Mouse (Mus musculus) adrenal gland, postnatal 10 days (tissue): ENCODE data around the gene Lix1l. TPM values are rescaled to one million over a fixed set of nuclear protein-coding genes. Genes with fewer than 3 reads are reported as not detected.
"Not testable (repeated sequence)": the region's sequence is repeated elsewhere in the genome, so short reads cannot be mapped to it uniquely, and the experiment has no call there.

Experiments used
- DNase-seq: peaks from one replicate; pipeline ENCODE4 v3.0.0; 2021; ENCODE audit warnings: mixed read lengths
- total RNA-seq, 2 experiments: library from RNA; stranded (reverse); gene quantifications; 2 replicates each; pipeline ENCODE4 v1.2.3; 2021

The Lix1l gene
- total RNA-seq, 2 experiments from 2014 or later = 33.3 to 42.6 TPM

DNA sequence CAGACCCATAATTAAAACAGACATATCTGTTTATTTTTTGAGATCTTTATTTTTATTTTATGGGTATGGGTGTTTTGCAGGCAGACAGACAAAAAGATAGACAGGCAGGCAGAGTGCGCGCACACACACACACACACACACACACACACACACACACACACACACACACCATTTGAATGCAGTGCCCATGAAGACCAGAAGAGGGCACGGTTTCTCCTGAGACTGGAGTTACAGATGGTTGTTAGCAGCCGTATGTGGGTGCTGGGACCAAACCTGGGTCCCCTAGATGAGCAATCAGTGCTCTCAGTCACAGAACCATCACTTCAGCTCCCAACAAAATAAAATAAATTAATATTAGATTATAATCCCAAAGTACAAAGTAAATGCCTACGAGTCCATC is 17.6 kb upstream of the Lix1l start:
- no peak for DNase-seq

- no peak for DNase-seq
Observed at GRCm38 (mm10) chr3:96590657-96591056, 10.3 kb upstream of the Lix1l start.

- peak; percentile 41 for DNase-seq
Observed at GRCm38 (mm10) chr3:96593374-96593773, 7.6 kb upstream of the Lix1l start.

DNA sequence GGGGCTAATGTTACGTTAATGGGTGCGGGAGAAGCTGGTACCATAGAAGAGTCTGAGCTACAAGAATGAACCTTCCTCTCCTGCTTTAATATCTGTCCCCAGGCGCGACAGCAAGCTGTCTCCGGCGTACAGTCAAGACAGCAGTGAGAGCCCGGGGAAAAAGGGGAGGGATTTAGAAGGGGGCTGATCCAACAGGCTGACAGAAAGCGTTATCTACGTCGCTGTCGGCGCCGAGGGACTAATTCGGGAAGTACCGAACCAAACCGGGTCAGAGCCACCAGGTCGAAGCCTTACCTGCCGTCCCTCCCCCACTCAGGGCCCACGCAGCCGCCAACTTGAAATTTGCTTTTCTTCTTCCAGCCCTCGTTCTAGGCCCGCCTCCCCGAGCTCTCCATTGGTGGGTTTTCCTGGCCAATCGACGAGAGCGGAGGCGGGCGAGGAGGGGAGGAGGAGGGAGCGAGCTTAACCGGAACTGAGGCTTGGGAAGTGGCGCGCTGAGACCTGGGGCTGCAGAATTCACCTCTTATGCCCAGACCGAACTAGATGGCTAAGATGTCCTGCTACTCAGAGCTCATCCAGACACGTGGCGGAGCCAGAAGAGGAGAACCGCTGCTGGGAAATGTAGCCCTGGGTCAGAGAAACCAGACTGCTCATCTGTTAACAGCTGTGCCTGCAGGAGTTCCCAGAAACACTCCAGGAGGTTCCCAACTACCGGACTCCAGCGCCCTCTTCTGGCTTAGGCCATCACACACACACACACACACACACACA is 7.0 kb upstream of the Lix1l start, which contains the start of gene Polr3gl:
TSS of gene Polr3gl (minus strand) at position 392 of the 771 bp plus-strand sequence.
- DNase-seq = peak; percentile 95

GRCm38 (mm10) chr3:96594851-96595250 is 6.1 kb upstream of the Lix1l start:
- DNase-seq = no peak

GRCm38 (mm10) chr3:96595661-96596060 is 5.3 kb upstream of the Lix1l start:
- DNase-seq = no peak

GRCm38 (mm10) chr3:96596228-96596707 is 4.7 kb upstream of the Lix1l start, which contains the start of gene Ankrd34a:
Ankrd34a (plus strand) TSS chr3:96596636.
- peak; percentile 69 for DNase-seq

GRCm38 (mm10) chr3:96596855-96597254 is 4.1 kb upstream of the Lix1l start:
- no peak for DNase-seq

DNA sequence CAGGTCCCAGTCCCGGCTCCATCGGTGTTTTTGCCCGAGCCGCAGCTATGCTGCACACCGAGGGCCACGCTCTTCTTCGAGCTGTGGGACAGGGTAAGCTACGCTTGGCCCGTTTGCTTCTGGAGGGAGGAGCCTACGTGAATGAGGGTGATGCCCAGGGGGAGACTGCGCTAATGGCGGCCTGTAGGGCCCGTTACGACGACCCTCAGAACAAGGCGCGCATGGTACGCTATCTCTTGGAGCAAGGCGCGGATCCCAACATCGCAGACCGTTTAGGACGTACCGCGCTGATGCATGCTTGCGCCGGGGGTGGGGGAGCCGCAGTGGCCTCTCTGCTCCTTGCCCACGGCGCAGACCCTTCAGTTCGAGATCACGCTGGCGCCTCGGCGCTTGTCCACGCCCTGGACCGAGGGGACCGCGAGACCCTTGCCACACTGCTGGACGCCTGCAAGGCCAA is 3.5 kb upstream of the Lix1l start:
- DNase-seq = peak; percentile 38

DNA sequence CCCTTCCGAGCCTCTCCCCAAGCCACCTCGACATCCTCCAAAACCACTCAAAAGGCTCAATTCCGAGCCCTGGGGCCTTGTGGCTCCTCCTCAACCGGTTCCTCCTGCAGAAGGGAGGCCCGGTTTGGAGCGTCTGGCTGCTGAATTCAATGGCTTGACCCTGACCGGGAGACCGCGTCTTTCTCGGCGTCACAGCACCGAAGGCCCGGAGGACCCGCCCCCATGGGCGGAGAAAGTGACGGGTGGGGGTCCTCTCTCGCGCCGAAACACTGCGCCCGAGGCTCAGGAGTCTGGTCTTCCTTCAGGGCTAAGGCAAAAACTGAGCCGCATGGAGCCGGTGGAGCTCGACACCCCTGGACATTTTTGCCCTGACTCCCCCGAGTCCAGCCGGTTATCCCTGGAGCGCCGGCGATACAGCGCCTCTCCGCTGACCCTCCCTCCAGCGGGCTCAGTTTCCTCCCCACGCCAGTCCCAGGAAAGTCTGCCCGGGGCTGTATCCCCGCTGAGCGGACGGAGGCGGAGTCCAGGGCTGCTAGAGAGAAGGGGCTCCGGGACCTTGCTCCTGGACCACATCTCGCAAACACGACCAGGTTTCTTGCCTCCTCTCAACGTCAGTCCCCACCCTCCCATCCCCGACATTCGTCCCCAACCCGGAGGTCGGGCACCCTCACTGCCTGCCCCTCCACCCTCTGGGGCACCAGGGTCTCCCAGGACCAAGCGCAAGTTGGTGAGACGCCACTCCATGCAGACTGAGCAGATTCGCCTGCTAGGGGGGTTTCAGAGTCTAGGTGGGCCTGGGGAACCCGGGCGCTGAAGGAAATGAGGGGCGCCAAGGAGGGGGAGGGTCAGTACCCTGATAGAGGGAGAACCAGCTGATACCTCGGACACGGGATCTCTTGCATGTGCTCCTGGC is 2.5 kb upstream of the Lix1l start:
- DNase-seq = peak; percentile 85

DNA sequence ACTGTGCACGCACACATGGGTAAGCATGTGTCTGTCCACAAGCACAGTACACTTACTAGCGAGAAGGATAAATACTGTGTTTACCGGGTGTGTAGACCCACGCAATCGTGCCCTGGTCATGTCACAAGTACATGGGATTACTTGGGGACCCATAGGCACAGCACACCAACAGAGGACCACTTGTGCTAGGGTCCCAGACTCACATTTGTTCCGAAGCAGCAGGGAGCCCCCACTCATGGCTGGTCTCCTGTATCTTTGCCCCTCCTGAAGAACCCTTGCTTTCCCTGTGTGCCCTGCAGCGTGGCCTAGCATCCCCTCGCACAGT is 1.9 kb upstream of the Lix1l start:
- no peak for DNase-seq

DNA sequence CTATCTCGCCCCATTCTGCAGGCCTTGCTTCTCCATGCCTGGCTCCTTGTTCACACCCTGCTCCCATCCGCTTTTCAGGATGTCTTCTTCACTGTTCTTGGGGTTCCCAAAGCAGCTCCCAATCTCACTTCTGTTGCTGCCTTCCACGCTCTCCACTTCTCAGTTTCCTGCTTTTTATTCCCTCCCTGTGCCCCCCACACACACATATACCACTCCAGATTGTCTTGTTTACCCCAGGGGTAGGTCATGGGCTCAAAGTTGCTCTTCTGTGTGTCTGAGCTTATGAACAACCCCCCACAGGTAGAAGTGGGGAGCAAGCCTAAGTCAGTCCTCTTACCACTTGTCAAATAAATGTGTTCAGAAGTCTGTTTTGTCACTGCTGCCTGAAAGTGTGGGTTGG is 1.5 kb upstream of the Lix1l start:
- no peak for DNase-seq

DNA sequence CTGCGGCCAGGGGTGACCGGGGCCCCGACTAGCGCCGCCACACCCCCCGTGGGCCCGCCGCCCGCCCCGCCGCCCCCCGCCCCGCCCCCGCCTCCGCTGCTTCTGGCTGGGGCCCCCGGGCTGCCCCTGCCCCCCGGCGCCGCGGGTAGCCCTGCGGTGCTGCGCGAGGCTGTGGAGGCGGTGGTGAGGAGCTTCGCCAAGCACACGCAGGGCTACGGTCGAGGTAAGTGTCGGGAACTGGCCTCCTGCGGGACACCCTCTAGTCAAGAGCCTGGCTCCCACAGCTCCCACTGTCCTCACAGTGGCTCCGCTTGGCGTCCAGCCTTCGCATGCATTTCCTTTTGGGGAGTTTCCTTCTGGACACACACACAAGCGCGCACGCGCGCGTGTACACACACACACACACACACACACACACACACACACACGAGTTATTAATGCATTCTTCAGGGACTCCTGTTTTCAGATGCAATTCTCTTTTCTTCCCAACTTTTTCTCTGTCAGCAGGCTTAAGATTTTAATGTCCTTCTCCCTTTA is 370 bp downstream of the Lix1l start:
- DNase-seq = peak; percentile 81

DNA sequence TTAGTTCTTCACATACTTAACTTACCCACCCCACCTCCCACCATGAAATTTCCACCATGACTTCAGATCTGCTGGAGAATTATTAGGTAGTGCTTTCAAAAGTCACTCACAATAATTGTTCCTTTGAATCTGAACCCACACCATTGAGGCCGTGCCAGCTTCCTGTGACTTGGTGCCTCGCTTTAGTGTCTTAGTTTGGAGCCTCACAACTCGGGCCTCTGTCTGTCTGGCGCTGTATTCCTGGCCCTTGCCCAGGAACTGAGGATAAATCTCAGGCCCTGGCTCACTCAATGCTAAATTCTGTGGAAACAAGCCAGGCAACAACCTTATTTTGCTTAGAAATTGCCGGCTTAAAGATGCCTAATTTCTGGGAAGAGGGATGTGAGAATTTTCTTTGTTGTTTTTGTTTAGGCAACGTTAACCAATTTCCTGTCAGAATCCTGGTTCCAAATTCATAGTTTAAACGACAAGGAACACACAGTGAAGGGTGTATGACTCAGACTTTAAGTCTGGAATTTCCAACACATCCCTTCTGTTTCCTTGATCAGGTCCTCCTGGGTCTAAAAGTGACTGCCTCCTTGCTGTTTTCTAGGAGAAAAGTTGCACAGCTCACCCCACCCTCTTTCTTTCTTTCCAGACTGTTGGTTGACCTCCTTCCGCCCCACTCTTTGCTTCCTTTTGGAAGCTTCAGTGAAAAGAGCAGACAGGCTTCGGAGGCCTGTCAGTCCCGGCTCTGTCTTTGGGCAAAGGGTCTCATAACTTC is 1.2 kb downstream of the Lix1l start:
- DNase-seq = peak; percentile 67

- DNase-seq = no peak
Observed at GRCm38 (mm10) chr3:96602704-96603084, 1.7 kb downstream of the Lix1l start.

- peak; percentile 39 for DNase-seq
Observed at GRCm38 (mm10) chr3:96603311-96603710, 2.4 kb downstream of the Lix1l start.

DNA sequence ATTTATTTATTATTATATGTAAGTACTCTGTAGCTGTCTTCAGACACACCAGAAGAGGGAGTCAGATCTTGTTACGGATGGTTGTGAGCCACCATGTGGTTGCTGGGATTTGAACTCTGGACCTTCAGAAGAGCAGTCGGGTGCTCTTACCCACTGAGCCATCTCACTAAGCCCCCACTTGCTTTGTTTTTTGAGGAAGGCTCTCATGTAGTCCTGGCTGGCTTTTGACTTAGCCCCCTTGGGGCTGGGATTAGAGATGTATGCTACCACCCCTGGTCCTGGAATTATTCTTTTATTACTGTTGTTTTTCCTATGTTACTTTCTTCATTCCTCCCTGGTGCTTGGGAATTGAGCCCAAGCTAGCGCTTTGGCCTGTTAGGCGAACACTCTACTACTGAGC is 5.1 kb downstream of the Lix1l start:
- not testable (repeated sequence) for DNase-seq

GRCm38 (mm10) chr3:96606618-96607017 is 5.7 kb downstream of the Lix1l start:
- no peak for DNase-seq

GRCm38 (mm10) chr3:96617941-96618340 is 17.0 kb downstream of the Lix1l start:
- DNase-seq = no peak

DNA sequence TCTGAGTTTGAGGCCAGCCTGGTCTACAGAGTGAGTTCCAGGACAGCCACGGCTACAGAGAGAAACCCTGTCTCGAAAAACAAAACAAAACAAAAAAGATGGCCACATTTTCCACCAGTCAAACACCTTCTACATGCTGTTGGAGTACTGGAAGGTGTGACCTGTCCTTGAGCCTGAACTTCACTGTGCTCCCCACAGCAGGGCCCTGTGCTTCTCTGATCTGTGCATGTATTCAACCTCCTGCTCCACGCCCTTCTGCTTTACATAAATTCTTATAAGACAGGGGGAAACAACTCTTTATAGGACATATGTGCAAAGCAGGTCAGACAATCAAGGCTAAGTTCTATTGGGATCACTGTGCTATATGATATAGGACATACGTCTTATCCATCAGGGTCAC is 22.3 kb downstream of the Lix1l start:
- DNase-seq = no peak

DNA sequence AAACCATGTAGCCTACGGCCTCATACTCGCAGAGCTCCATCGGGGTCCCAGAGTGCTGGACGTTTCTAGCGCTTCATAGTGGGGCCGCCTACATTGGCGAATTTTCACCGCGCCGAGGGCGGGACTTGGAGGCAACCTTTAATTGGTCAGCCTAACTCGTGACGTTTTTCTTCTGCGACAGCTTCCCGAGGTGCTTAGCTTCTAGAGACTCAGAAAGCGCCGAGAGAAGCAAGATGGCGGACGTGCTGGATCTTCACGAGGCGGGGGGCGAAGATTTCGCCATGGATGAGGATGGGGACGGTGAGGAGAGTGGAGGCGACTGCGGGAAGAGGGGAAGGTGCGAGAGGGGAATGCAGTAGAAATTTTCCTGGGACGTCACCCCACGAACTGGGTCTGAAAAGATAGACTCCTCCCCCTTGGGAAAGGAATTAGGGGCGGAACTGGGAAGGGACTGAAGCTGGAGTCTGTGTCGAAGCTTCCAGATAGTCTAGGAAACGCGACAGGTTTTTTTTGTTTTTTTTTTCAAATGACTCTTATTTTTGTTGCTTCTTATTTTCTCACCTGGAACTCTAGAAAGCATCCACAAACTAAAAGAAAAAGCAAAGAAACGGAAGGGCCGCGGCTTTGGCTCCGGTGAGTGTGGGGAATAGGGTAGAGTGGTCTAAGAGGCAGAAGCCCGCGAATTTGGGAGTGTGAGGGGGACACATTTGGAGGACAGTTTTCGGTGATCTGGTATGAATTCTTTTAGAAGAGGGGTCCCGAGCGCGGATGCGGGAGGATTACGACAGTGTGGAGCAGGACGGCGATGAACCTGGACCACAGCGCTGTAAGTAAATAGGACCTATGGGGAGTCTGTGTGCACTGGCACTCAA is 29.0 kb downstream of the Lix1l start, which contains the start of gene Rbm8a:
TSS of gene Rbm8a (plus strand) at position 205 of the 872 bp plus-strand sequence.
- DNase-seq = peak; percentile 97
